Mouse (Mus musculus) heart, postnatal 10 days (tissue): ENCODE data around the gene Slc25a20. TPM values are rescaled to one million over a fixed set of nuclear protein-coding genes. Genes with fewer than 3 reads are reported as not detected.
"Not testable (repeated sequence)": the region's sequence is repeated elsewhere in the genome, so short reads cannot be mapped to it uniquely, and the experiment has no call there.

Source experiments
- DNase-seq, 2 experiments: peaks; one replicate each; pipeline ENCODE4 v3.0.0; 2021
- intact Hi-C: fragments of 180-260 bp; cut with DNase I; formaldehyde crosslinking; loops from one replicate; pipeline ENCODE4 v1.15.1; 2025
- total RNA-seq, 2 experiments: library from RNA; stranded (reverse); gene quantifications; 2 replicates each; pipeline ENCODE4 v1.2.3; 2021

The Slc25a20 gene
- 100 to 1,000 TPM; 249 to 251 TPM for total RNA-seq

DNA sequence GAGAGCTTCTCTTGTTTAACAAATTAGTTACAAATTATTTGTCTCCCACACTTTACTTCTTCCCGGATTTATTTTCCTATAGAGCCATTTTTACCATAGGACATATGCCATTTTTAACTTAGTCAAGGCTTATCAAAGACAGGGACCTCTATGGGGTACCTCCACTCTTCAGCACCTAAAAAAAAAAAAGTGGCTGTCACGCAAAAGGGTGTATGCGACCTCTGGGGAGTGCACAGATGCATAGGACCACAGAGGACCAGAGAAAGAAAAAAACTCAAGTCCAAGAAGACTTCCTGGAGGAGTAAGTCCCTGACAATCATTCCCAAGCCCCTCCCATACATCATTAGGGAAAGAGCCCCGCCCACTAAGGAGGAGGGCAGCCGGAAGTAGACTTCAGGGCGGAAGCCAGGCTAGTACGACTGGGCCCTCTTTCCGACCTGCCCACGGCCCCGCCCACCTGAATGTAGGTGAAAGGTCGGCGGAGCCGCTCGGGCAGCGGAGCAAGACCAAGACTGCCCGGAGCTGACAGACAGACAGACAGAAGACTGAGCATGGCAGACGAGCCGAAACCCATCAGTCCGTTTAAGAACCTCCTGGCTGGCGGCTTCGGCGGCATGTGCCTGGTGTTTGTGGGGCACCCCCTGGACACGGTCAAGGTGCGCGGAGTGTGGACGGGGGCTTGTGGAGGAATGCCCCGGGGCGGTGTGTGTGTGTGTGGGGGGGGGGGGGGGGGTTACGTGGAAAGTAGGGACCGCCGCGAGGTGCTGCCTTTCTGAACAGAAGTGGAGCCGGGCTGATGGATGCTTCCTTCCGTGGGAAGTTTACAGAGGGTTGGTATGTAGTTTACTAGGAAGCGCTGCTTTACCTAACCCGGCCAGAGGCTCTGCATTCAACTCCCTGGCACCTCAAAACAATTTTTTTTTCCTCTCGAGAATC, at the start of gene Slc25a20:
TSS of gene Slc25a20 (plus strand) at position 412 of the 936 bp plus-strand sequence.
- peak; percentile 87 to 89 for DNase-seq
- intact Hi-C loops: no loop called here

DNA sequence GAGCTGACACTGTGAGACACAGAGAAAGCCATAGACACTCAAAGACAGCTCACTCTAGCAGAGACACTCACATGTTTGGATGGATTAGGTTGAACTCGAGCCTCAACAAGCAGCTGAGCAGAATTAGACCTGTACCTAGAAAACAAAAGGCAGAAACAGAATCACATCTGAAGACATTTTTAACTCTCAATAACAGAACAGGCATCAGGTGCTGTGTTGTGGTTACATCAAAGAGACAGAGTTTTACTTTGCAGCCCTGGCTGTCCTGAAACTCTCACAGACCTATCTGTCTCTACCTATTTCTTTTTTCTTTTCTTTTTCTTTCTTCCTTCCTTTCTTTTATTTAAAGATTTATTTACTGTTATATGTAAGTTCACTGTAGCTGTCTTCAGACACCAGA, 44.6 kb upstream of the Slc25a20 start:
- intact Hi-C loops: no loop called here
- no peak for DNase-seq

DNA sequence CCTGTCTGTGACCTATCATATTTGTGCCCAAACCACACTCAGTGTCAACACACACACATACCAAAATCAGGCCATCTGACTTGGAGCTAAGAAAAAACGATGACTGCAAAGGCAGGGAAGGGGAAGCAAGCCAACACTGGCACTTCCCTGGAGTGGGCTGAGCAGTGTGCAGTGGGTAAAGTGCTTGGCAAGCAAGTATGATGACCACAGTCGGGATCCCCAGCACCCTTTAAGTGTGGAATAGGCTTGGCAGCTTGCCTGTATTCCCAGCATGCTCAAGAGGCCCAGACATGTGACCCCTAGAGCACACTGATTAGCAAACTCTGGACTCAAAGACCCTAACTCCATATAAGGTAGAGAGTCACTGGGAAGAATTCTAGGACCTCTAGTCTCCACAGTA, 35.4 kb upstream of the Slc25a20 start:
- intact Hi-C loops: no loop called here

DNA sequence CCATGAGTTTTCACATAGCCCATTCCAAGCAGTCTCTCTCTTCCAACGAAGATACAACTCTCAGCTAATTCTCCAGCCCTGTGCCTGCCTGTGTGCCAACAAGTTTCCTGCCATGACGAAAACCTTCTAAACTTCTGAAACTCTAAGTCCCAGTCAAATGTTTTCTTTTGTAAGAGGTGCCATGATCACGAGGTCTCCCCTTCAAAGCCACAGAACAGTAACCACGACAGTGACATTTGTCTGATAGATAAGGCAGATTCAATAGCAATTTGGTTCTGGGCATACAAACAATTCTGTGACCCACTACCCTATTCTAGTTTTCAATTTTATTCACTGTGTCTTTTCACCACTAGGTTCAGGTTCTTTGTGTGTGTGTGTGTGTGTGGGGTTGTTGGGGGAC, 33.7 kb upstream of the Slc25a20 start:
- intact Hi-C loops: no loop called here

More for the DNA sequence above, 35.4 kb upstream of the Slc25a20 start:
- DNase-seq: peak; percentile 88 to 89

DNA sequence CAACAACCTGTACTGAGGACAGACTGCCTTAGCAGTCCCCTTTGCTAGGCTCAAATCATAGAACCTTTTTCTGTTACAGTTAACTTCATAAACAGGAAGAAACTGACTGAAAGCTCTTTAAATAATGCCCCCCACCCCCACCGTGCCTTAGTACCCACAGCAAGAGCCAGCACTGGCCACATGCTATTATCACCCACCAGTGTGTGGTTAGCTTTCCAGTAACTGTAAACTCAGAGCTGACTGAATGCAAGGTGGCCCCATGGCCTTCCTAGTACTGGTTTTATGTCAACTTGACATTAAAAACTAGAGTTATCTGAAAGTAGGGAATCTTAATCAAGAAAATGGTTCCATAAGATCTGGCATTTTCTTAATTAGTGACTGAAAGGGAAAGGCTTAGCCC, 31.2 kb upstream of the Slc25a20 start:
- no peak for DNase-seq
- intact Hi-C loops: no loop called here

More for the DNA sequence above, 33.7 kb upstream of the Slc25a20 start:
- DNase-seq: no peak

DNA sequence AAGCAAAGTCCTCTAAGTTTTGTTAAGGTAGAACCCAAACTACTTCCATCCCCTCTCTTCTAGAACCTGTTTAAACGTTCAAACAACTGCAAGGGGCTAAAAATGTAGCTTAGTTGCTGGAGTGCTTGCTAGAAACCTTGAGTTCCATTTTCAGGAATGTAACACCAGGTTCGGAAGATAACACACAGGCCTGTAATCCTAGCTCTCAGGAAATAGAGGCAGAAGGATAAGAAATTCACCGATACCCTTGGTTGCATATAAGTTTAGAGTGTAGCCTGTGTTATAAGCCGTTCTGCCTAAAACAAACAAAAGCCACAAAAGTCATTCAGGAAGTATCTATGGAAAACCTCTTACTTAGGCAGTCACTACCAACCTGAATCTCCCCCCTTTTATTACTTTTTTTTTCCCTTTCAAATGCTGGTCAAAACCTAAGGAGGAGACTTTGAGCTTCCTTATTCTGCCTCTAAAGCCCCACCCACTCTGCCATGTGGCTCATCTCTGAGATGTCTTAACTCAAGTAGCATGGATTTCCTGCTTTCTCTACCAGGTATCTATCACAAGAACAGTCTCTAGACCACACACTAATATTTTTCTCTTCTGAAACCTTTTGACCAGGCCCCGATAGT, 30.1 kb upstream of the Slc25a20 start:
- DNase-seq: no peak
- intact Hi-C loops: no loop called here

DNA sequence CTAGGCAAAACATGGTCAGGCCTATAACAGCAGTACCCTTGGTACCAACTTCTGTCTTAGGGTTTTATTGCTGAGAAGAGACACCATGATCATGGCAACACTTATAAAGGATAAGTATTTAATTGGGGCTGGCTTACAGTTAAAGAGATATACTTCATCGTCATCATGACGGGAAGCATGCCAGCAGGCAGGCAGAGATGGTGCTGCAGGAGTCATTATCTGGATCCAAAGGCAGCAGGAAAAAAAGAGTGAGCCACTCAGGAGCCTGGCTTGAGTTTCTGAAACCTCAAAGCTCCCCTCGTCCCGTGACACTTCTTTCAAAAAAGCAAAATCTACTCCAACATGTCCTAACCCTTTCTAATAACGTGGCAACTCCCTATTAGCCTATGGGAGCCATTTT, 29.5 kb upstream of the Slc25a20 start:
- DNase-seq: no peak
- intact Hi-C loops: no loop called here

DNA sequence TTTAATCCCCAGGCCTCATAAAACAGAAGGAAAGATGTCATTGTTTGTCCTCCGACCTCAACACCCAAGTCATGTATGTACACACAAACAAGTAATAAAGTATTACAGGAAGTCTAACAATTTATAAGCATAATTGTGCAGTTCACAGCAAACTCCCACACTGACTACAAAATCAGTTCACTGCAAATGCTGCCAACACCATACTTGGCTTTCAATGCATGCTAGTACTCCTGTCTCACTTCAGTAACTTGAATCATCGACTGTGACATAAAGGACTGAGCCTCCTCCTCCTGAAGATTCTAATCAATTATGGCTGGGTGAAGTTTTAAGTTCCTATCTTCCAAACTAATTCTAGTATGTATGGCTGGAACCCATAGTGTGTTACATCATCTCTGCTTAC, 28.0 kb upstream of the Slc25a20 start:
- intact Hi-C loops: no loop called here

DNA sequence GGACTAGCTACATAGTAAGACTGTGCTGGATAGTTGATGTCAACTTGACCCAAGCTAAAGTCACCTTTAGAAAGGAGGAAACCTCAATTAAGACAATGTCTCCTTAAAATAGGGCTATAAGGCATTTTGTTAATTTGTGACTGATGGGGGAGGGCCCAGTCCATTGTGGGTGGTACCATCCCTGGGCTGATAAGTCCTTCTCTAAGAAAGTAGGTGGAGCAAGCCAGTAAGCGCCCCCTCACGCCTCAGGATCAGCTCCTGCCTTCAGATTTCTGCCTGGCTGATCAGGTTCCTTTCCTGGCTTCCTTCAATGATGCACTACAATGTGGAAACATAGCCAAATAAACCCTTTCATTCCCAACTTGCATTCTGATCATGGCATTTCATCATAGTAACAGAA, 26.5 kb upstream of the Slc25a20 start:
- DNase-seq: no peak
- intact Hi-C loops: no loop called here

More for the DNA sequence above, 28.0 kb upstream of the Slc25a20 start:
- no peak for DNase-seq

DNA sequence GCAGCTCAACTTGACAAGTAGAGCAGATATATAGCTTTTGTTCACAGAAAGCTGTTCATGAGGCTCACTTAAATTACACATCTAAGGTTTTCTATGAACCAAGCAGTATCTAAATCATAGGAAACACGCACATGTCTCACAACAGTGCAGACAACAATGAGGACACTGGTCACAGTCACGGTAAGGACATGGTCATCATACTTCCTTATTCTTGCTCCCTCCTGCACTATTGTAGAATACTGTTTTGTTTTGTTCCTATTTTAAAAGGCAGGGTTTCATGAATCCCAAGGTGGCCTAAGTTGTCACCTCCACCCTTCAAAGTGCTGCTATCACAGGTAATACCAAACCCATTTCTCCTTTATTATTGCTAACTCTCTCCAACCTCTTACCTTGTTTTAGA, 22.1 kb upstream of the Slc25a20 start:
- DNase-seq: no peak
- intact Hi-C loops: no loop called here

DNA sequence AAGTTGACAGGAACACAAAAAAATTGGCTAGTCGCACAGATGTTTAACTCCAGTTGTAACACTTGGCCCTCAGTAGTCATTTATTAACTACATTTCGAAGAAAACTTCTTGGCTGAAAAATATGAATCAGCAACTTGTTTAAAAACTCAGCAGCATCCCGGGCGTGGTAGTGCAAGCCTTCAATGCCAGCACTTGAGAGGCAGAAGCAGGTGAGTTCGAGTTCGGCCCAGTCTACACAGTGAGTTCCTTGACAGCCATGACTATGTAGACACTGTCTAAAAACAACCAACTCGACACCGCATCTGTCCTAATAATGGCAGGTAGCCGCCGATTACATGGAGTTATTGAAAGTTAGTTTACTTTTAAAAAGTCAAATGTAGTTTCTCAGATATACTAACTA, 13.7 kb upstream of the Slc25a20 start:
- no peak for DNase-seq
- intact Hi-C loops: loop anchor here (5.0 kb wide), 1 partner anchor 71 kb away; the partner anchor contains the start of gene Wdr6

DNA sequence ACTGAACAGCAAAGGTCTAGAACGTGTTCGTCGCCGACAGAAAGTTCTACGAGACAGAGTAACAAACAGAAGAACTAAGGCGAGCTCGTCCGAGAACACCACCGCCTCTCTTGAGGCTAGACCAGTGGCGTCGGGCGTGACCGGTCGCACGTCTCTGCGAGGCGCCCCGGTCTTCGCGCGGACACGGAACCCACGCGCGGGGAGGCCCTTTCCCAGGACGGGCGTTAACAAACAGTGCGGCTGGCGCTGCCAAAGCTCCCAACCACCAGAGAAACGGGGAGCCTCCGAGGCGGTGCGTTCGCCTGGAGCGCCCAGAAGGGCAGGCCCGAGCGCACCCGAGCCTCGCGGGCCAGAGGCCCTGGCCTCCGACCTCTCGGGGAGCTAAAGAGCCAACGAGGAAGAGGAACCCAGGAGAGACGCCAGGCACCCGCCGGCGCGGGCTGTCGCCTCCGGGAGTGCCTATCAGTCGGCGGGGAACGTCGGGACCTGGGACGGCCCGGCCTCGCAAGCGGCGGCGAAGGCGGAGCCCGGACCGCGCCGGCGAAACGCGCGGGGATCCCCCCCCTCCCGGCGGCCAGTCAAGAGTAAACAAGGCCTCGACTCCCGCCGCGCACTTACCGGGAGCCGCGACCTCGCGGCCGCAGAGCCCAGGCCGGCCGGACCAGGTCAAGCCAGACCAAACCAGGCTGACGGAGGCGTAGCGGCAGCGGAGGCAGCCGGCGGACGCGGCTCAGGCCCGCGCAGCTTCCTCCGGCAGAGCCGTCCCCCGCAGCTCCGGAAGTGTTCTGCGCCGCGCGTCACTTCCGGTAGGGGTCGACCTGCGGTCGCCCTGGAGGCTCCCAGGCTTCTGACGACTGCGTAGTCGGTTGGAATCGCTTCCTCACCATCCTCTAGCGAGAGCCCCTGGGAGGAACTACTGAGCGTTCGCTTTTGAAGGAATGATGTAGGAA, 13.0 kb upstream of the Slc25a20 start, which contains the start of gene Arih2:
TSS of gene Arih2 (minus strand) at position 776 of the 950 bp plus-strand sequence.
- intact Hi-C loops: loop anchor here (5.0 kb wide), 1 partner anchor 72 kb away; the partner anchor contains the start of gene Wdr6
- DNase-seq: peak; percentile 95

DNA sequence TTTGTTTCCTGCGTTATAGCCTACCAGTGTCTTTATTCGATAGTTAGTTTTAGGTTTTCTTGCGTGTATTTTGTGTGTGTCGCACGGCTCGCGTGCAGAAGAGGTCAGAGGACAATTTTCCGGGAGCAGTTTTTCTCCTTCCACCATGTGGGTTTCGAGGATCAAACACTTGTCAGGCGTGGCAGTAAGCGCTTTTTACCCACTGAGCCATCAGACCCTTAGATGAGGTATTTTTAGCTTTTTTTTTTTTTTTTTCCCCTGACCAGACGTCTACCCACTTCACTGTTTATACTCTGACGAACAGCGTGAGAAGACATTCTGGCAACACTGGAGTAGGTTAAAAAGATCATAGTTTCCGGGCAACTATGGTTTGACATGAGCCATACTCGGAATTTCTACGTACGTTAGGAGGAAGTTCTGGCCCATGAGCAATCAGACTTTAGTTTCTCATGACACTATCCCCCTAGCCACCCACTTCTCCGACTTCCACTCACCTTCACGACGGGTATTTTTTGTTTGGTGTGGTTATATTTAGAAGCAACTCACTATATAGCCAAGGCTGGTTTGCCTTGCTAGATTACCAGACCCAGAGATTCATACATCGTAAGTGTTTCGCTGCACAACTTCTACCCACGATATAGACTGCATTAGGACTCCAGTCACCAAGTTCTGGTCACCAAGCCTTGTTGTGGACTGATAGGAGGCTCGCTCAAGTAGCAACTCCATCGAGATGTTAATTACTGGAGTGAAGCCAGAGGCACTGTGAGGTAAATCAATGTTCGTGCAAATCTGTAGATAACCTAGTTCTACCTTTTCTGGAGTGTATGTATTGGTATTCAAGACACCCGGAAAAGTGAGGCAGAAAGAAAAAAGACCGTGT, 12.1 kb upstream of the Slc25a20 start:
- intact Hi-C loops: loop anchor here (5.0 kb wide), 1 partner anchor 72 kb away; the partner anchor contains the start of gene Wdr6
- no peak for DNase-seq

DNA sequence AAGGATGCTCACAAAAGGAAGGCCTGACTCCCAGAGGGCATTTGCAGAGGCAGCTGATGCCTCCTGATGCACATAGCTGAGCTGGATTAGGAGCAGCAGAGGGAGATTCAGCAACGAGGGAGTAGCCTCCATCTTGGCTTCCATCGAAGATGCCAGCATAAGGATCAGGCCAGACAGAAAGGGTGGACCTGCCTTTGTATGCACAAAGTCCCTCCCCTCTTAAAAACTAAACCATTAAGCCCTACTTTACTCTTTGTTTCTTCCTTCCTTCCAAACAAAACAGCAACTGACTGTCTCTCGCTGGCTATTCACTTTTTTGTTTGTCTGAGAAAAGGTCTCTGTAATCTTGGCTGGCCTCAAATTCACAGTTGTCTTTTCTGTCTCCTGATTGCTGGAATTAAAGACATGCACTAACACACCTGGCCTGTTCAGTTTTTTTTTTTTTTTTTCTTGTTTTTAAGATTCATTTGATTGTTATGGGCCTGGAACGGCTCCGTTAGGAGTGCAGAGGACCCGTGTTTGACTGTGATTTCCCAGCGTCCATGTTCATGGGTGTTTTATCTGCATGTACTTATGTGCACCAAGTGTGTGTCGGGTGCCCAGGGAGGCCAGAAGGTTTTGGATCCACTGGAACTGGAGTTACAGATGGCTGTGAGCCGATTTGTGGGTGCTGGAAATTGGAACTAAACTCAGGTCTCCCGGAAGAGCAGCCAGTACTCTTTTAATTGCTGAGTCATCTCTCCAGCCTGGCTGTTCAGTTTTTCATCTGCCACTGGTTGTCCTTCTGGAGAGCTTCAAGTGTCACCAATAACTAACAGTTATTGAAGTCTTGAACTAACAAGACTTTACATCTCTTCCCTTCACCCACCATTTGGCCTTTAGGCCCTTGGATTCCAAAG, 7.1 kb upstream of the Slc25a20 start:
- DNase-seq: no peak
- intact Hi-C loops: no loop called here

DNA sequence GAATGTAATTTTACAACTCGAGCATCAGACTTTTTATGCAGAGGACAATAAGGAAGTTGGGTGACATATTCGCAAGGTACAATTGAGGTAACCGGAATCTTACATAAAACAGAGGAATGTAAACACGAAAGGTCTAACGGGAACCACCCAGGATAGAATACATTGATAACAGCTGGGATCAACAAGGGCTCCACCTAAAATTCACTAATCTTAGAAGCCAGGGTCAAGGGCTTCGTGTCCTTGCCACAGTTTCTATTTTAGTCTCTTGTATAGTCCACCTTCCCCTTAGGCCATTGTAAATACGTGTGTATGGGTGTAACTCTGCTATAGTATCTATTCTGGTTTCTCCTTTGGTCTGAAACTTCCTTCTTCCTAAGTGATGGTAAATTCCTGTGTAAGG, 6.0 kb upstream of the Slc25a20 start:
- DNase-seq, intact Hi-C loops: not testable (repeated sequence)

DNA sequence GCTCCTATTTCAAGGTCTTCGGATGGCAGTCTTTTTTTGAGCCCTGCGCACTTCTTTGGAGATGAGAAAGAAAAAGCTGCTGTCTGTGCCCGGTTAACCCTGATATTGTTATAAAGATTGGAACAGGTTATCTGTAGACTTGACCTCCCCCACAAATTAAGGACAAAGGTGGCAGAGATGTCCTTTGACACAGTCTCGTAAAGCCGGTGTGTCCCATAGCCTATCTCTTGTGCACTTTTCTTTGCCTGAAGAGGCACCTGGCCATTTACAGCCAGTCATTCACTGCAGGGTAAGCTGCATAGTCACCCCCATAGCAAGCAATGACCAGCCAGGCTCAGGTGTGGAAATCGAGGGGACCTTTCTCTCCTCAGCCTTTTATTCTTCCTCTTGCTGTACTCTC, 772 bp downstream of the Slc25a20 start:
- peak; percentile 20 to 22 for DNase-seq
- intact Hi-C loops: no loop called here

DNA sequence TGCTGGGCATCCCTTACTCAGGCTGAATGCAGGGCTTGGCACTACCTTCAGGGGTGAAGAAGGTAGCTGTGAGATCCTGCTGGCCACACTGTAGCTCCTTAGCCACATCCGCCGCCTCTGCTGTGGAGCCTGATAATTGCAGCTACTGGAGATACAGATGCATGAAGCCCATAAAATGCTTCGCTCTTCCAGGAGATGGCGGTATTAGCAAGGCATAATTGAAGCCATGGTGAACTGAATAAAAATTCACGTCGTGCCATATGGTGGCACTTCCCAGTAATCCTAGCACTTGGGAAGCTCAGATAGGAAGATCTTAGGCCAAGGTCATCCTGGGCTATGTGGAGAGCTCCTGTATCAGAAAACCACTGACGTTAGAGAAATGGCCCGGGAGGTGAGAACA, 8.0 kb downstream of the Slc25a20 start:
- no peak for DNase-seq

DNA sequence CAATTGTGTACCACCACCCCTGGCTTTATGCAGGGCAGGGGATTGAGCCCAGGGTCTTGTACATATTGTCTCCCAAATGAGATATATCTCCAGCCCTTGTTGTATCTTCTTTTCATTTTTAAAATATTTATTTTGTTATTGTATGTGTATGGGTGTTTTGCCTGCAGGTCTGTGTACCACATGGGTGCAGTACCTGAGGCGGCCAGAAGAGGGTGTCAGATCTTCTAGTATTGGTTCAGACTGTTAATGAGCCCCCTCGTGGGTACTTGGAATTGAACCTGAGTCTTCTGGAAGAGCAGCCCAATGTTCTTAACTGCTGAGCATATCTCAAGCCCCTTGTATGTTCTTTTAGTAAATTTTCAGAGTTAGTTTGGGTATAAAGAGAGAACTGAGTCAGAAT, 11.3 kb downstream of the Slc25a20 start:
- DNase-seq: no peak
- intact Hi-C loops: no loop called here

More for the DNA sequence above, 8.0 kb downstream of the Slc25a20 start:
- intact Hi-C loops: no loop called here
